Mouse (Mus musculus): ENCODE data around the gene Nicn1. TPM values are rescaled to one million over a fixed set of nuclear protein-coding genes. Genes with fewer than 3 reads are reported as not detected.

The Nicn1 gene
- polyA plus RNA-seq, 1 experiment from 2014 or later: 35.8 TPM

DNA sequence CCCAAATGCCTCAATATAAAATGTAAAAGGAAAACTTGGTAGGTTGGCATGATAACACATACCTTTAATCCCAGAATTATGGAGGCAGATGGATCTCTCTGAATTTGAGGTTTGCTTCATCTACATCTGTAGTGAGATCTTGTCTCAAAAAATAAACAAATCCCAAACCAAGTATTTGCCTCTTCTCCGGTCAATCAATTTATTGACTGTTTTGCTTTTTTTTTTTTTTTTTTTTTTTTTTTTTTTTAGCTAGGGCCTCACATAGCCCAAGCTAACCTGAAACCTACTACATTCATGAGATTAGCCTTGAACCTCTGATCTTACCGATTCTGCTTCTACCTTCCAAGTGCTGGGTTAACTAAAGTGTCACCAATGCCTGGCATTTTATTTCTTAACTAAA is 882 bp upstream of the Nicn1 start:
- no peaks in the 10 kb centered on the region for H3K9me3 ChIP-seq (replicated peaks)

DNA sequence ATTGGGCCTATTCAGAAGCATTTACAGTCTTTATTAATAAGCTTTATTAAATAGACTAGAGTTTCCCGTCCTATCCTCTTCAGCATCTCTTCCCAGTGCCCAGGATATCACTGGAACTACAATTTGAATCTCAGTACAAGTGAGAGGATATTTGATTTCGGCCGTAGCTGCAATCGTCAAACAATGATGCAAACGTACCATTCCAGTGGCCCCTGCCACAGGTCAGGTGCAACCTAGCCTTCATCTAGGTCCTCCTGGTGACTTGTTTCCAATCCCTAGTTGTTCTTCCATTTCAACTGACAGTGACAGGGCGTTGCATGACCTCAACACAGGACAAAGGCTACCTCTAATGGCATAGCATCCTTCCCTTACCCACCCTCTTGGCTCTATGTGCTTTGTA is 544 bp downstream of the Nicn1 start:
- no peak for DNase-seq (ENCODE audit: low spot score)
- Histone ChIP-seq H3K4me3 (peak overlapping the region; percentile 67), H3K27ac (peak overlapping the region; percentile 90), H3K36me3 (peaks cover 22% of the 10 kb centered on the region), H3K4me1 (peaks cover 14% of the 10 kb centered on the region), H3K27me3 (ENCODE audit: low read depth, poor library complexity, severe bottlenecking) (no peaks in the 10 kb centered on the region), H3K9me3 (replicated peaks) (no peaks in the 10 kb centered on the region)
- 54% methylated on average over 6 of the region's 6 CpGs for WGBS

More for the DNA sequence above, 882 bp upstream of the Nicn1 start:
- DNase-seq (ENCODE audit: low spot score): no peak
- 68% methylated on average over 2 of the region's 2 CpGs for WGBS
- Histone ChIP-seq H3K4me3 (peak overlapping the region; percentile 67), H3K36me3 (peaks cover 7% of the 10 kb centered on the region), H3K27me3 (ENCODE audit: low read depth, poor library complexity, severe bottlenecking) (no peaks in the 10 kb centered on the region), H3K27ac (peak overlapping the region; percentile 90), H3K4me1 (peaks cover 14% of the 10 kb centered on the region)

DNA sequence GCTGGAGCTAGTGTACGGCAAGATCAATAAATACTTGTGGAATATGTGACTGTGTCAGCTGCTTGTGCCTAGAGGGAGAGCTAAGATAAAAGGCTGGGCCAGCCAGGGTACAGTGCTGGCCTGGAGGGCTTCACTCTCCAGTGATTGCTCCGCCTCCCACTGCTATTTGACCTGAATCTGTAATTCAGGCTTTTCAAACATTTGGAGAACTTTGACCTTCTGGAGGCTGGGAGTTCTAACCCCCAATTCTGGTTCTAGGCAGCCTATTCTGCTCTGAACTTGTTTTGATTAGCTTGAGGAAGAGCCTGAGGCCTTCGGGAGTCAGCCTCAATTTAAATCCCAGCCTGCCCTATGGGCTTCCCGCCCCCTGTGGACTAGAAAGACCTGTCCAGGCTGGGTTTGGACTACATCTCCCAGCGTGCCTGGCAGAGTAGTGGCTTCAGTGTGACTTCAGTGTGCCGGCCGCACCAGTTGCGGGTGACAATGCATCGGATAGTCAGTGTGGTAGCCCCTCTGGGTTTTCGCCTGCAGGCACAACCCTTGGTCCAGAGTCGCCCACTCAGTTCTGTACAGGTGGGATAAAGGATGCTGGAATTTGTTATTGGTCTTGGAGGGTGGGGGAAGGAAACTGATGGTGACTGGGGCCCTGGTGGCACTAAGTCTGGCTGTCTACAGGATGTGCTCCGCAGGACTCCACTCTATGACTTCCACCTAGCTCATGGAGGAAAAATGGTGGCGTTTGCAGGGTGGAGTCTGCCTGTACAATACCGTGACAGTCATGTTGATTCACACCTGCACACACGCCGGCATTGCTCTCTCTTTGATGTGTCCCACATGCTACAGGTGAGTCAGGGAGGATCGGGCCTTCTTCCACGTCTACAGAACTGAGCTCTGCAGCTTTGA is 6.5 kb downstream of the Nicn1 start, which contains the start of gene Amt:
Gene Amt (plus strand): TSS at position 401 of the 903 bp plus-strand sequence.
- peak; percentile 57 for DNase-seq (ENCODE audit: low spot score)
- Histone ChIP-seq H3K4me3 (peak within 1 kb of the TSS; percentile 51), H3K27me3 (ENCODE audit: low read depth, poor library complexity, severe bottlenecking) (no peaks in the 10 kb centered on the region), H3K9me3 (replicated peaks) (no peaks in the 10 kb centered on the region), H3K4me1 (peaks cover 17% of the 10 kb centered on the region), H3K27ac (peak within 1 kb of the TSS; percentile 77), H3K36me3 (peaks cover 48% of the 10 kb centered on the region)
- 24% methylated on average over 18 of the region's 18 CpGs for WGBS

DNA sequence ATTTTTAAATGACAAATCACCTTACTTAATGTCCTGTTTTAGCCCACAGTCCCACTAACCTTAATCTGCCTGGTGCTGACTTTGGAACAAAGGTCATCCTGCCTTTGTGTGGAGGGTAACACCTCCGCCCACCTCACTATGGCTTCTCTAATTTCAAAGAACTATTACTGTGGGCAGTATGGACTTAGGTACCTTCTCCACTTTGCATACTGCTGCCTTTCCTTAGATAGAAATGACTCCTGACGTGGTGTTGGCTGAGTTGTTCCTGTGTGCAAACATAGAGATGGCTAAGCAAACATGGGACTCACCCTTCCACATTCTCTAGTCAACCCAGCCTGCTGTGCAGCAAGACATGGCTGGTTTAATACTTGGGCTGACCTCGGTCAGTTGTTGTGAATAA is 11.6 kb downstream of the Nicn1 start:
- Histone ChIP-seq H3K9me3 (replicated peaks) (no peaks in the 10 kb centered on the region), H3K36me3 (peaks cover 52% of the 10 kb centered on the region), H3K4me1 (peaks cover 15% of the 10 kb centered on the region), H3K27me3 (ENCODE audit: low read depth, poor library complexity, severe bottlenecking) (no peaks in the 10 kb centered on the region), H3K27ac (no peak overlapping the region), H3K4me3 (no peak overlapping the region)
- no peak for DNase-seq (ENCODE audit: low spot score)
- 76% methylated on average over 3 of the region's 3 CpGs for WGBS

DNA sequence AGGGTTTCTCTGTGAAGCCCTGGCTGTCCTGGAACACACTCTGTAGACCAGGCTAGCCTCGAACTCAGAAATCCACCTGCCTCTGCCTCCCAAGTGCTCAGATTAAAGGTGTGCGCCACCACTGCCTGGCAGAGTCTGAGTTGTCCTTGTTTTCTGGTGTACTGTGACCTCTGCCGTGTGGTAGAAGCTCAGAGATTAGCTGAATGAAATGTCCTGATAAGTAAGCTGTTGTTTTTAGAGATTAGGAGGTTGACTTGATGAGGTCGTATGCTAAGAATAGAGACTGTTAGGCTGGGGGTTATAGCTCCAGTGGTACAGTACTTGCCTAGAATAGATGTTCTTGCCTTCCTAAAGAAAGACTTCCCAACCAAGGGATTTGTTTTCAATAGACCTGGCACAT is 14.5 kb downstream of the Nicn1 start:
- H3K9me3 ChIP-seq (replicated peaks): no peaks in the 10 kb centered on the region
- WGBS: 88% methylated on average over 4 of the region's 4 CpGs
- H3K36me3 ChIP-seq: peaks cover 45% of the 10 kb centered on the region
- H3K4me1 ChIP-seq: peaks cover 25% of the 10 kb centered on the region
- no peak for DNase-seq (ENCODE audit: low spot score)
- H3K27ac ChIP-seq: no peak overlapping the region
- peak overlapping the region; percentile 96 for H3K4me3 ChIP-seq
- H3K27me3 ChIP-seq (ENCODE audit: low read depth, poor library complexity, severe bottlenecking): no peaks in the 10 kb centered on the region

DNA sequence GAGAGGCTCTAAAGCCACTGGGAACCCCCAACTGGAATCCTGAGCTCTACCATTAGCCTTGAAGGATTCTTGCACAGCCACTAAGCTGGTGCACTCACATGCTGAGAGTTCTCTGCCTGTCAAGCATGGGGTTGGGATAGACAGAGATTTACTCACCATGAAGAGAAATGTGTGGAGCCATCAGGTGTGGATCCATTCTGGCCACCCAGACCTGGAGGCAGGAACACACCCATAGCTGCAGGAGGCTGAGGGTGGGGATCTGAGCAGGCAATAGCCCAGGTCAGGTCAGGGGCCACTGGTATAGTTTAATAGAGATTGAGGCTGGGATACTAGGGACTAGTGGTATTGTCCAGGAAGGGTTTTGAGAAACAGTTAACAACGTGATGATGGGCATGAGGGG is 14.9 kb downstream of the Nicn1 start:
- Histone ChIP-seq H3K27ac (peak overlapping the region; percentile 97), H3K27me3 (ENCODE audit: low read depth, poor library complexity, severe bottlenecking) (no peaks in the 10 kb centered on the region), H3K9me3 (replicated peaks) (no peaks in the 10 kb centered on the region), H3K4me1 (peaks cover 25% of the 10 kb centered on the region), H3K36me3 (peaks cover 43% of the 10 kb centered on the region), H3K4me3 (peak overlapping the region; percentile 96)
- no peak for DNase-seq (ENCODE audit: low spot score)
- WGBS: 9% methylated on average over 1 of the region's 1 CpGs

DNA sequence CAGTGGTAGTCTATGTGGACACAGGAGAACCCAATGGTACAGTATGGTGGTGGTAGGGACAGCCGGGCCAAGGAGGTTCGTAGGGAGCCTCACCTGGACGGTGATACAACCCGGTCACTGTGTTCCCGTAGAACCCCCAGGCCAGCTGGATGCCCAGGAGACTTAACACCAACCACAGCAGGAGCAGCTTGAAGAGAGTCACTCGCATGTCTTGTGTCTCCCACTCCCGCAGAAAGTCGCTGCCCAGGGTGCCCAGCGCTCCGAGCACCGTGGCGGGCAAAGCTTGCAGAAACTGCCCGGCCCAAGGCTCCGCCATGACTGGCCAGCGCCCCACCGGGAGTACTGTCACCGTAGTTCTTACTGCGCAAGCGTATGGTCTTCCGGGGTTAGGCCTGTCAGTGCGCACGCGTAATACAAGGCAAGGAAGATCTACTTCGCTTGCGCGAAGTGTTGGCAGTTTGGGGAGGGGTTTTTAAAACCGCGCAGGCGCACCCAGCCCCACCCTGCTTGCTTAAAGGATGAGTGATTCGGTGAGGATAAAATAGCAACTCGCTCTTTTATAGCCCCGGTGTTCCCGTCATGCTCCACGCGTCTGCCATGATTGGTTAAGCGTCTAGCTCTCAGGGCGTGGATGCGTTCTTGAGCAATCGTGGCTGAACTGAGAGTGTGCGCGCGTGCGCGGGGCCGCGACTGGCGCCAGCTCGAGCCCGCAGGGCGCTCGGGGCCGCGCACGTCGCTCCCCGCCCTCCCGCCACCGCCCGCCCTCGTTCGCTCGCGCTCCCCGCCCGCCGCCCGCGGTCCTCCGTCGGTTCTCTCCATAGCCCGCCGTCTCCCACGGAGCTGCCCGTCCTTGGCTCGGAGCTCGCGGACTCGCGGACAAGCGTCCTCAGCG is 15.6 kb downstream of the Nicn1 start, which contains the start of the genes Rhoa and Tcta:
Gene Rhoa (plus strand): TSS at position 501 of the 892 bp plus-strand sequence.
Gene Tcta (minus strand): TSS at position 532 of the 892 bp plus-strand sequence.
- WGBS: under 1% methylated on average over 81 of the region's 81 CpGs
- peaks cover 36% of the 10 kb centered on the region for H3K36me3 ChIP-seq
- H3K9me3 ChIP-seq (replicated peaks): no peaks in the 10 kb centered on the region
- peak within 1 kb of the TSS; percentile 96 for H3K4me3 ChIP-seq
- peak within 1 kb of the TSS; percentile 97 for H3K27ac ChIP-seq
- H3K27me3 ChIP-seq (ENCODE audit: low read depth, poor library complexity, severe bottlenecking): no peaks in the 10 kb centered on the region
- peaks cover 25% of the 10 kb centered on the region for H3K4me1 ChIP-seq
- DNase-seq (ENCODE audit: low spot score): peak; percentile 95

DNA sequence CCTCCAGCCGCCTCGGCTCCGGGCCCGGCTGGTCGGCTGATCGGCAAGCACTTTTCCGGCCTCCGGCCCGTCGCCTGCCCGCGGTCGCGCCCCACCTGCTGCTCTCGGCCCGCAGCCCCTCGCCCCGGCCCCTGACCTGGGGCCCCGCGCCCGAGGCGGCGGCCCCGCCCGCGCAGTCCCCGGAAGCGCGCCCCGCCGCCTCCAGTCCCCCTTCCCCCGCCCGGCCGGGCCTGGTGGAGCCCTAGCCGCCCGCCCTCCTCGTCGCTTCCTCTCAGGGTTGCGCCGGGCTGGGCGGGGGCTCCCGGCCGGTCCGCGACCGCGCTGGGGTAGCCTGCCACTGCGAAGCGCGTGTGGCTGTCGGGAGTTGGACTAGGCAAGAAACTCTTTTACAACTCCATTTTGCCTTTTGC is 16.3 kb downstream of the Nicn1 start:
- no peak for DNase-seq (ENCODE audit: low spot score)
- peaks cover 31% of the 10 kb centered on the region for H3K36me3 ChIP-seq
- peak overlapping the region; percentile 96 for H3K4me3 ChIP-seq
- H3K9me3 ChIP-seq (replicated peaks): no peaks in the 10 kb centered on the region
- peaks cover 25% of the 10 kb centered on the region for H3K4me1 ChIP-seq
- no peaks in the 10 kb centered on the region for H3K27me3 ChIP-seq (ENCODE audit: low read depth, poor library complexity, severe bottlenecking)
- peak overlapping the region; percentile 97 for H3K27ac ChIP-seq
- under 1% methylated on average over 51 of the region's 51 CpGs for WGBS

DNA sequence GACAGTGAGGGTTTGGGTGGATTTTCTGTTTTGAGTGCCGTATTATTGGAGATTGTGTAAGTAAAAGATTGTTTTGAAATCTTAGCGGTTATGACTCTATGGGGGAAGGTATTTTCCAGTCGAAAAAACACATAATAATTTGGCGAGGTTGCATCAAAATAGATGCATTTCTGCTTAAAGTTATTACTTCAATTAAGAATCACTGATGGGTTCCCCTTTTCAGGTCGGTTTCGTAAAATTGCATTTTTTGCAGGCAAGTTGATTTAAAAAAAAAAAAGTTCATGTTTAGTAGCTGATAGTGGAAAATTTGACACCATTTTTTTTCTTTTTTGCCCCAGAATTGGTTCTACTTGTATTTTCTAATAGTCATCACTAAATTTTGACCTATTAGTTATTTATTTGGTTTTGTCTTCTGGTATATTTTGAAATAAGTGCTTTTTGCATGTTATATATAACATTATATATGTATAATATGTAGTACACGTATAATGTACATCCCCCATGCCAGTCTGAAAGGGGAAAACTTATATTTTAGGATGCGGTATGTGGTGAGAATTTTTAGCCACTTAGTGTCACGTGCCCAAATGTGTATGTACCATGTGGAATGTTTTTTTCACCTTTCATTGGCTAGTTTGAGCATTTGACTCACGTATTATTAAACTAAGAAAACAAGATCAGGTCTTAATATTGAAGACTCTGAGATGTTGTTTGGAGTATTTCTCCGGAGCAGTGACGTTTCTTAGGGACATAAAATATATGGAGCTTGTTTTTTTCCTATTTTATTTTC is 17.0 kb downstream of the Nicn1 start:
- peak overlapping the region; percentile 96 for H3K4me3 ChIP-seq
- H3K27me3 ChIP-seq (ENCODE audit: low read depth, poor library complexity, severe bottlenecking): no peaks in the 10 kb centered on the region
- peak overlapping the region; percentile 97 for H3K27ac ChIP-seq
- H3K4me1 ChIP-seq: peaks cover 25% of the 10 kb centered on the region
- no peak for DNase-seq (ENCODE audit: low spot score)
- WGBS: 27% methylated on average over 12 of the region's 12 CpGs
- H3K36me3 ChIP-seq: peaks cover 32% of the 10 kb centered on the region
- no peaks in the 10 kb centered on the region for H3K9me3 ChIP-seq (replicated peaks)

DNA sequence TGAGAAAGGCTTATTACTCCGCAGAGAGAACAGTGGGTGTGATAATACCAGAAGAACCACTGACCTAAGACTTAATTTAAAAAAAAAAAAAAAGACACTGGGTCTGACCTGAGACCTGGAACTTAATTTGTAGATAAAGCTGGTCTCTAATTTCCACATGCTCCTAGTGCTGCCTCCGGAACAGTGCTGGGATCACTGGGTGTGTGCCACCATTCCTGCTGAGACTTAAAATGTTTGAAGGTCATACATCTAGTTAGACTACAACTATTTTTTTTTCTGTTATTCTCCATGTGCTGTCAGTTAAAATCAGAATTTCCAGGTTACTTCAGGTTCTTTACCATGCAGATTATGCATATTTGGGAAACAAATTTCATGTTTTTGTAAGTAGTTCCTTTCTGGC is 17.9 kb downstream of the Nicn1 start:
- no peaks in the 10 kb centered on the region for H3K9me3 ChIP-seq (replicated peaks)
- H3K4me1 ChIP-seq: peaks cover 25% of the 10 kb centered on the region
- WGBS: 81% methylated on average over 2 of the region's 2 CpGs
- H3K27me3 ChIP-seq (ENCODE audit: low read depth, poor library complexity, severe bottlenecking): no peaks in the 10 kb centered on the region
- no peak overlapping the region for H3K27ac ChIP-seq
- H3K36me3 ChIP-seq: peaks cover 25% of the 10 kb centered on the region
- no peak for DNase-seq (ENCODE audit: low spot score)
- peak overlapping the region; percentile 96 for H3K4me3 ChIP-seq

DNA sequence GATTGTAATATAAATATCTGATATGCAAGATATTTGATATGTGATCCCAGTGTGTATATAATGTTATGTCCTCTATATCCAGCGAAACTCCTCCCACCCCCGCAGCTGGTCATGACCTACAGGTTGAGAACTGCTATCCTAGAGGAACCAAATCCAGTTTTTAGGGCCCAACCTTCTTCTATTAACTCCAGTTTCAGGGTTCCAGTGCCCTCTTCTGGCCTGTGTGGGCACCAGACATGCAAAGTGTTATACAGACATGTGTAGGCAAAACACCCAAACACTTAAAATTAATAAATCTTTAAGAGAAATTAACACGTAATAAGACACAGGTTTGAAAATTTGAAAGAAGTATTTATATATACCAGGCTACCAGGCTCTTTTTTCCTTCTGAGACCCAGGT is 27.3 kb downstream of the Nicn1 start:
- no peaks in the 10 kb centered on the region for H3K9me3 ChIP-seq (replicated peaks)
- no peak overlapping the region for H3K4me3 ChIP-seq
- DNase-seq (ENCODE audit: low spot score): no peak
- no peaks in the 10 kb centered on the region for H3K4me1 ChIP-seq
- peaks cover 84% of the 10 kb centered on the region for H3K36me3 ChIP-seq
- H3K27me3 ChIP-seq (ENCODE audit: low read depth, poor library complexity, severe bottlenecking): no peaks in the 10 kb centered on the region
- H3K27ac ChIP-seq: no peak overlapping the region
- WGBS: 95% methylated on average over 3 of the region's 3 CpGs

DNA sequence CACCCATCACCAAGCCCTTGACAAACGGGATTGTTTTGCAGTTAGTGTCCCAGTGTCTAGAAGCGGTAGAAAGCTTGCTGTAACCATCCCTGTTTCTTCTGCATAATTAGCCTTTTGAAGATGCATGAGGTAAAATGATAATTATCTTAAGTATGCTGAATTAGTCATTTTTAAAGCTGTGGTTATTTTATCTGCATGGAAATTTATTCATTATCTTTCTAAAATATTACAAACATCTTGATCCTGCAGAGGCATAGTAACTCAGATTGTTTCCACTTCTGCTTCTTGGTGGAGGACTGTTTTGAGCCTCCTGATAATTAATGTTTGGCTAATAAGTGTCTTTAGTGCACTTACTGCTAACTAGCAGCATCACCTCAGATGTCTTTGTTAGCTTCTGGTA is 28.2 kb downstream of the Nicn1 start:
- Histone ChIP-seq H3K4me3 (no peak overlapping the region), H3K9me3 (replicated peaks) (no peaks in the 10 kb centered on the region), H3K4me1 (no peaks in the 10 kb centered on the region), H3K27ac (no peak overlapping the region), H3K27me3 (ENCODE audit: low read depth, poor library complexity, severe bottlenecking) (no peaks in the 10 kb centered on the region), H3K36me3 (peaks cover 91% of the 10 kb centered on the region)
- WGBS: 92% methylated on average over 2 of the region's 2 CpGs
- no peak for DNase-seq (ENCODE audit: low spot score)

Measured in limb, embryonic 10.5 days (tissue).